Mouse (Mus musculus) left cerebral cortex, adult 2 months (tissue): Measurements from ENCODE around the gene H2-DMa. TPM values are rescaled to one million over a fixed set of nuclear protein-coding genes. Genes with fewer than 3 reads are reported as not detected.
A peak's percentile ranks its signal among the peaks of the same experiment; 100 is the strongest.

Experiments
- DNase-seq, 2 experiments: peaks; one replicate each; pipeline ENCODE4 v3.0.0; 2021 to 2022; ENCODE audit warnings: low spot score in 2 of 2, mixed read lengths in 1 of 2; ENCODE audit errors: extremely low spot score in 1 of 2
- H3K27ac ChIP-seq: fragments of 200-600 bp; 2 replicates; pipeline ENCODE4 v1.8.1; 2022
- H3K4me3 ChIP-seq: fragments of 200-600 bp; 2 replicates; pipeline ENCODE4 v1.8.1; 2022
- CTCF ChIP-seq: fragments of 200-600 bp; IDR thresholded peaks from 2 replicates; pipeline ENCODE4 v1.8.1; 2022; ENCODE audit warnings: antibody characterized with exemption, mild to moderate bottlenecking, moderate library complexity
- intact Hi-C: fragments of 180-260 bp; cut with DNase I; formaldehyde crosslinking; loops from one replicate; pipeline ENCODE4 v1.15.1; 2025
- total RNA-seq, 2 experiments: library from RNA; stranded (reverse); gene quantifications; 2 replicates each; pipeline ENCODE4 v1.2.3; 2021

Gene H2-DMa
- total RNA-seq, 2 experiments from 2014 or later, result 23.3 to 28.2 TPM

DNA sequence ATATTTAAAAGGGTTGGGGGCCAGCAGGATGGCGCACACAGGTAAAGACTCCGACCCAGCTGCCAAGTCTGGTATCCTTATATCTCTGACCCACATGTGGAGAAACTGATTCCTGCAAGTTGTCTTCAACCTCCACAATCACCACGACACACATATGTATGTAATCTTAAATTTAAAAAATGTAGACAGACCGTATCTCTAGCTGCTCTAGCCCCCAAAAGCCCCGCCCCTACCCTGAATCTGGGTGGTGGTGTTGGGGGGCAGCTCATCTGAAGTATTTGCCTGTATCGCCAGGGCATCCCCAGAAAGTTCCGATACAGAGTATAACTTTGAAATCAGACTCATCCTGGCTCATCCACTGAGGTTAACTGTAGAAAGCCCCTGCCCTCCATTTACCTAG is 12.8 kb upstream of the H2-DMa start:
- no peak for TF ChIP-seq CTCF
- no peak overlapping the region for H3K27ac ChIP-seq
- H3K4me3 ChIP-seq, result no peak overlapping the region
- no peak for DNase-seq
- intact Hi-C loops, result no loop called here

DNA sequence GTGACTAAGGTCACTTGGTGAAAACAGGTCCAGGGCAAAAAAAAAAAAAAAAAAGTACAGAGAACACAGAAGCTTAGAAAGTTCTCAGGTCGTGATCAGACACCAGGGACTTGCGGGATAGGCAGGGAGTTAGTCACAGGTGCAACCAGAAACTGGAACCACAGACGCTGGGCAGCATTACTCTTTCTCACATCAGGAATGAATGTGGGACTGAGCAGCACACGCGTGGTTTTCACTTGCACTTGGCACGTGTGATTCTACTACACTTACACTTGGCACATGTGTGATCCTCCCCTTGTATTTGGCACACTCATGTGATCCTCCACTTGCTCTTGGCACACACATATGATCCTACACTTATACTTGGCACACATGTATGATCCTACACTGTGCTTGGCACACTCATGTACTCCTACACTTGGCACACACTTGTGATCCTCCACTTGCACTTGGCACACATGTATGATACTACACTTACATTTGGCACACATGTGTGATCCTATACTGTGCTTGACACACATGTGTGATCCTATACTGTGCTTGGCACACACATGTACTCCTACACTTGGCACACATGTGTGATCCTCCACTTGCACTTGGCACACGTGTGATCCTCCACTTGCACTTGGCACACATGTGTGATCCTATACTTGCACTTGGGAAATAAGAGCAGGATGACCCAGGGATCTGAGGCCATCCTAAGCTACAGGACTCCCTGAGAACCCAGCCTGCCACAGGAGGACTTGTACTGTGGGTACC is 12.1 kb upstream of the H2-DMa start:
- DNase-seq, result no peak
- Histone ChIP-seq H3K27ac (no peak overlapping the region), H3K4me3 (no peak overlapping the region)
- TF ChIP-seq CTCF, result no peak
- intact Hi-C loops, result no loop called here

DNA sequence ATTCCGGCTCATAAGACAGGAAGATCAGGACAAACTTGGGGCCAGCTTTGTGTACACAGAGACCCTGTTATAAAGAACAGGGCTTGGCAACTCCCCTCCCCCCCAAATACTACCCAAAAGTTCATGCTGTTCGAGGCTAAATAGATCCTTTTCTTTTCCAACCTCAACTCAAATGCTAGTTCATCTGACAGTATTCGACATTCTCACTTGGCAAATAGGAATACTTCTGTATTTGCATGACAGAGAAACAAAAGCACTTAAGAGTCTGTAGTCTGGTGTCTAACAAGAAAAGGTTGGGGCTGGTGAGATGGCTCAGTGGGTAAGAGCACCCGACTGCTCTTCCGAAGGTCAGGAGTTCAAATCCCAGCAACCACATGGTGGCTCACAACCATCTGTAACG is 10.9 kb upstream of the H2-DMa start:
- intact Hi-C loops, result no loop called here
- no peak for DNase-seq
- TF ChIP-seq CTCF, result no peak
- H3K4me3 ChIP-seq, result no peak overlapping the region
- H3K27ac ChIP-seq, result no peak overlapping the region

DNA sequence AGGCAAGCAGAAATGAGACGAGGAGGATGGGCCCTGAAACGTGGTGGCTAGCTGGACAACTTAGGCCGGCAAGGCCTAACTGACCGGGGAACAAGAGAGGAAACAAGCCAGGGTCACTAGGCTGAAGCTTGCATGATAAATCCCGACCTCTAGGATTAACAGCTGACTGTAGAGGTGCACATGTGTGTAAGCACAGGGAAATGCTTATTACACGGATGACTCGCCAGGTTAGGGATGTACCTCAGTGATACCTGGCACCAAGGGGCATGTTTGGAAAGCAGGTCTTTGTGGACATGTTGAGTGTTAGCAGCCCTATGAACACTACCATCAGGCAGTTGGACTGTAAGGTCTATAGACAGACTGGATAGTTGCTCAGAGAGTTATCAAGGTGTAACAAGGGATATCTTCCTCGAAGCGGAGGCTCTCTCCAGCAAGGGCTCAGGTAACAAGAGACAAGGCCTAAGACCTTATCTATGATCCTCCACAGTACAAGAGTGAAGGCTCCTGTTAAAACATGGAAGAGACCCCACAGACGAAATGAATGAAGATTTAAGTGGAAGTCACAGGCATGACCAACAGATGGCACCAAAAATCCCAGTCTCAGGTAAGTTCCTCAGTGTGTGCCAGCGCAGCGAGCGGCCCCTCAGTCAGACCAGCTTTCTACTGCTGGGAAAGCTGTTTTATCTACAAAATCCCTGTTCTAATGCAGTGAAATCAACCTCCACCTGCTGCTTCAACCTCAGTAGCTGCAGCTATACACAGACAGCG is 10.1 kb upstream of the H2-DMa start:
- no peak overlapping the region for H3K27ac ChIP-seq
- peak; percentile 48 for TF ChIP-seq CTCF
- no peak for DNase-seq

DNA sequence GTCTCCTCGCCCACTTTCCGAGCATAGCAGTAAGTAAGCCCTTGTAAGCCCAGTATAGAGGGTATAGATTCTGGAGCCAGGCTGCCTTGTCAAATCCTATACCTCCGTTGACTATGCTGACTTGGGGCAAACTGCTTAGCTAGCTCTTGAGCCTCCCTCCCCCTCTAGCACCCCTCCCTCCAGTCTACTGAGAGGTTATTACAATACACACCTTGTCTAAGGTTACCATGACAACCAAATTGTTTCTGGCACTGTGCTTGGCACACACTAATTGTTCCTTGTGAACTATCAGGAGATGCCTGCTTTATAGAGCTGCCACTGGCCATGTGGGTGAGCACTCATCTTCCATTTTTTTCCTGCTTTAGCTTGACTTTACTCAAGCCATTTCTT is 9.5 kb upstream of the H2-DMa start:
- no peak overlapping the region for H3K27ac ChIP-seq
- no peak overlapping the region for H3K4me3 ChIP-seq
- no peak for TF ChIP-seq CTCF
- DNase-seq, result no peak
- intact Hi-C loops, result loop anchor here (2.0 kb wide), 1 partner anchor 73 kb away; no protein-coding TSS in a partner anchor

More for the DNA sequence above, 10.1 kb upstream of the H2-DMa start:
- intact Hi-C loops, result no loop called here
- no peak overlapping the region for H3K4me3 ChIP-seq

DNA sequence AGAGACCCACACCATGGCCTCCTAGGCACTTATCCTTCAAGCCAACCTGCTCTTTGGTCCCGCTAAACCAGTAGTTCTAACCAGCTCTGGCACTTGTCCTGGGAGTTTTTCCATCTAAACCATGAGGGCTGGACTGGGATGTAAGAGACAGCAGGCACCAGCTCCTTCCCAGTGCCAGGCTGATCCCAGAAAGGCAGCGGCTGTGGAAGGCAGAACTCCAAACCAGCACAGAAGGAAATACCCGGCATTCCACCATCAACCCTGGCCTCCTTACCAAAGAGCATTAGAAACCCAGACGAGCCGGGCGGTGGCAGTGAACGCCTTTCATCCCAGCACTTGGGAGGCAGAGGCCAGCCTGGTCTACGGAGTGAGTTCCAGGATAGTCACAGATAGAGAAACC is 9.0 kb upstream of the H2-DMa start:
- H3K4me3 ChIP-seq, result no peak overlapping the region
- intact Hi-C loops, result loop anchor here (2.0 kb wide), 1 partner anchor 74 kb away; no protein-coding TSS in a partner anchor
- no peak for DNase-seq
- TF ChIP-seq CTCF, result no peak
- no peak overlapping the region for H3K27ac ChIP-seq

DNA sequence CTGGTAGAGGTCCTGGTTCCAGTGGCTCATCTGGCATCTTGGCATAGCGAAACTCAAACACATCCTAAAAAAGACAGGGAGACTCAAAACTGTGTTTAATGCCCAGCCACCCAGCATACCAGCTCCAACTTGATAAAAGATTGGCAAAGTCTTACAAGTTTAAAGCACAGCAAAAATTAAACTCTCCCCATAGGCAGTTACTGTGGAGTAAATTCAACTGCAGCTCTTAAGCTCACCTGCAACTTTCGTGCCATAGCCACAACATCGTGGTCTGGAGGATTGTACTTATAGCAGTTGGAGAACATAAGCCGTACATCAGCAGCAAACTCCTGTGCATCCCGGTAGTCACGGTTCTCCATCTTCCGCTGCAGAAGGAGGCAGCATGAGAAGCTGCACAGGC is 5.2 kb upstream of the H2-DMa start:
- intact Hi-C loops, result no loop called here
- Histone ChIP-seq H3K27ac (no peak overlapping the region), H3K4me3 (no peak overlapping the region)
- no peak for DNase-seq
- no peak for TF ChIP-seq CTCF

DNA sequence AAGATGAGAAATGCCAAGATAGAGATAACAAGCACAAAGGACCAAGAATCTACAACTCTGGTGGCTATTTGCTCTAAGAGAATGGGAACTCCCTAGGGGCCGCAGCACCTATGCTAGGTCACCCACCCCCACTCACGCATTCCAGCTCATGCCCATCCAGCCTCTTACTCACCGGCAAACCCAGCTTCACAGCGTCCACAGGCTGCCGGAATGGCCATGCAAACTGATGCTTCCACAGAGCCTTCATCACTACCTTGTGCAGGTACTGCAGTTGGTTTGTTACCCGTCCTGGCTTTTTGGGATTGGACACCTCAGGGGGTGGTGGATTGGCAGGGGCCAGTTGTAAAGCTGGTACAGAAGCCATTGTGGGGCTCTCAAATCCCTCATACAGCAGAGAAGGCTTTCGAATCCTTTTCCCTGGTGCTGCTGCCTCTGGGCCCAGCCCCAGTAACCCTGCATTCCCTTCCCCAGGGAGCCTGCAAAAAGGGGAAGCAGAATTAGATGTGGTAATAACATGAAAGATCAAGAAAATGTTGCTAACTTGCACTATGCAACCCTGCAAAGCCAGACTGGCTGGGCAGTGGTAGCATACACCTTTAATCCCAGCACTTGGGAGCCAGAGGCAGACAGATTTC is 2.5 kb upstream of the H2-DMa start:
- Histone ChIP-seq H3K27ac (no peak overlapping the region), H3K4me3 (peak overlapping the region; percentile 90)
- no peak for TF ChIP-seq CTCF
- DNase-seq, result no peak
- intact Hi-C loops, result no loop called here

DNA sequence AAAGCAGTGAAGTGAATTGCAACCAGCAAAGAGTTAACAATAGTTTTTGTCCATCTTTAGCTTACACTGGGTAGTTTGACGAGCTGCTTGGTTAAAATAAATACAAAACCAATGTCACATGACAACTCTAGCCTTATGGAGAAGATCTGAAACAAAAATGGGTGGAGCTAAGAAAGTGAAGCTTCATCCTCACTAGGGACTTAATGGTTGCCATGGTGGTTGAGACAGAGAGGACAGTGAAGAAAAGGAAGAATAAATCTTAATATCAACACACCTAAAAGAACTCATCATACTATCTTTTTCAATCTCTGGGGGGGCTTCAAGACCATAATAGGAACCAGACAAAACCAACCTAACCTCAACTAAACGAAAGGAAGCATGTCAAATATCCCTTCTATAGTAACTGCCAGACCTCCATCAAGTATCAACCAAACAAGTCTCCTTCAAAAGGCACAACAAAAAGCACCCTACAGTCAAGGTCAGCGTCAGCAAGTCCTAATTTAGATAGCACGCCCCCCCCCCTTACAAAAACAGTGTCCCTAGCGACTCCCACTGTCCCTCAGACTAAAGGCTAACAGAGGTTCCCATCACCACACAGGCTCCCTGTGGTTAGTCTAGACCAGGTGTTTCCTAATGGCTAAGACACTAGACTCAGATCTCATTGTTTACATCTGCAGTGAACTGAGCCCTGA is 1.8 kb upstream of the H2-DMa start:
- no peak for TF ChIP-seq CTCF
- Histone ChIP-seq H3K27ac (peak overlapping the region; percentile 84; the same call in 1 of the 2 replicates), H3K4me3 (peak overlapping the region; percentile 90)
- DNase-seq, result no peak
- intact Hi-C loops, result loop anchor here (2.0 kb wide), 1 partner anchor 85 kb away; no protein-coding TSS in a partner anchor

DNA sequence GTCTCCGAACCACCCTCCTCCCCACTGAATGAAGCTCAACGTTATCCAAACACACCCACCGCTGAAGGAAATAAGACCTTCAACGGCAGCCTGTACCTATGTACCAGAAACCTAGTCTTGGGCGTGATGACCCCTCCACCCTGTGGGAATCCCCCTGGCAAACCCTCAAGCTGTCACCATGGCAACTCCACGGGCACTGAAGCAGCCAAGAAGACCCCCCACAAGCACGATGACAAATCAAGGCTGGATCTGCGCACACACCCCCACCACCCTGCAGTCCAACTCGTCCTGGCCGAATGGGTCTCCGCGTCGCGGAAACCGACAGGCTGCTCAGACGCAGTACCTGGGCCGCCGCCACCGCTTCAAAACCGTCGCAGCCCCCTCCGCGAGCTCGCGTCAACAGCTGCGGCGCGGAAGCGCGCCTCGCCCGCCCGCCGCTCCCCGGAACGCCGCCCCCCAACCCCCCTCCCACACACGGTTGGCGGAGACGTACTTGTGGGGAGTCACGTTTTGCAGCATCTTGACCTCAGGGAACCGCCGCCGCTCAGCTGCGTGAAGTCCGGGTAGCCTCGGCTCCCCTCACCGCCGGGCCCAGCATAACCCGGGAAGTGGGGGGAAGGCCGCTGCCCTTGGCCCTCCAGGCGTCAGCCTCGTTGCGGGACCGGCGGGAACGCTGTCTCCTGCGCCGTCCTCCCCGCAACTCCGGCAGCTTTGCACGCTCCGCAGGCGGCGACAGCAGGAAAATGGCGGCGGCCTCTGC is 1.0 kb upstream of the H2-DMa start:
- intact Hi-C loops, result loop anchor here (2.0 kb wide), 1 partner anchor 85 kb away; no protein-coding TSS in a partner anchor
- TF ChIP-seq CTCF, result no peak
- peak overlapping the region; percentile 90 for H3K4me3 ChIP-seq
- peak overlapping the region; percentile 84 for H3K27ac ChIP-seq
- peak; percentile 54 to 59 for DNase-seq

DNA sequence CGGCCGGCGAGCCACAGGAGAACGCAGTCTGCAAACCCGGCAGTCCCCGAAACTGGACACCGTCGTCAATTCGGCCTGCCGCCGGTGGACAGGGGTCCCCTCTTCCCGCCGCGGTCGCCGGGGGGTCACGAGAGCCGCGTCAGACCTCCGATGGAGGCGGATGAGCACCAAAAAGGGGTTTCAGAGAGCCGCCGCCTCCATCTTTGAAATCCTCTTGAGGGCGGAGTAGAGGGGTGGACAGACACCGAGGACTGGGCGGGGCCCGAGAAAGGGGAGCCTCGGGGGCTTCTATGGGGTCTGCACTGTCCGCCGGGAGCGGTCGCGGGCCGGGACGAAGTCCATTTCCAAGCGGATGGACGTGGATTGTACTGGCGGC is 480 bp upstream of the H2-DMa start:
- H3K4me3 ChIP-seq, result peak overlapping the region; percentile 90
- no peak for DNase-seq
- no peak for TF ChIP-seq CTCF
- intact Hi-C loops, result loop anchor here (2.0 kb wide), 1 partner anchor 86 kb away; no protein-coding TSS in a partner anchor
- peak overlapping the region; percentile 84 for H3K27ac ChIP-seq
